Mouse (Mus musculus): ENCODE measurements at regions not wholly inside any gene's neighbourhood (a gene's known extent, or its start where the extent isn't known, plus 50 kb on each side); places are given as distances from the start of the nearest gene placed in this dataset.
"Not testable (repeated sequence)": the region's sequence is repeated elsewhere in the genome, so short reads cannot be mapped to it uniquely, and the experiment has no call there.

GRCm38 (mm10) chr6:50822236-50823151, 168.3 kb upstream of the Npvf start:
- no peak for DNase-seq (ENCODE audit: low spot score)

DNA sequence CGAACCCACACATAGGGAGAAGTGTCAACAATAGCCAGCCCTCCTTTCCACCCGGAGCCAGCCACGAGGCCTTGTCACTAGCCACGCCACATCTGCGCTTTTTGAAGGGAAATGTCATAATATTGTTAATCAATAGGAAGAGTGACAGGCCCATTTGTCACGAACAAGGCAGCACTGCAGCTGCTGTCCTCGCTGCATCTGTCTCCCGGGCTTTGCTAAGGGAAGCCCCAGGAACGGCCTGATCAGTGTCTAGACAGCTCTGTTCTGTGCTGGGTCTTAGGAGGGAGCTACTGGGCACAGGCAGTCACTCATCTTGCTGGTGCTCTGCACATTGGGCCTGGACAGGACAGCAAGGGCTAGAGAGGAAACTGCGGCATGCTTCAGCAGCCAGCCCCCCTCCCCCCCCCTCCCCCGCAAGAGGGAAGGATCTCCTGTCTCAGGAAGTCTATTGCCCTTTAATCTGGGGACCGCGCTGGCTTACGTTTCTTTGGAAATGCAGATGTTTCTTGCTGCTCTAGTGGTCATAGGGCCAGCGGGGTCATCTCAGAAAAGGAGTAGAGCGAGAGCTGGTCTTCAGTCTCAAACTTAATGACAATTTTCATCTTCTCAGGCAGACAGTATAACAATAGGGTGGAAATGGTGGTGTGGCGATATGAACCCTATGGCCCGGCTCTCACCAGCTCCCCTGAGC, 169.1 kb upstream of the Npvf start:
- DNase-seq (ENCODE audit: low spot score) = no peak

DNA sequence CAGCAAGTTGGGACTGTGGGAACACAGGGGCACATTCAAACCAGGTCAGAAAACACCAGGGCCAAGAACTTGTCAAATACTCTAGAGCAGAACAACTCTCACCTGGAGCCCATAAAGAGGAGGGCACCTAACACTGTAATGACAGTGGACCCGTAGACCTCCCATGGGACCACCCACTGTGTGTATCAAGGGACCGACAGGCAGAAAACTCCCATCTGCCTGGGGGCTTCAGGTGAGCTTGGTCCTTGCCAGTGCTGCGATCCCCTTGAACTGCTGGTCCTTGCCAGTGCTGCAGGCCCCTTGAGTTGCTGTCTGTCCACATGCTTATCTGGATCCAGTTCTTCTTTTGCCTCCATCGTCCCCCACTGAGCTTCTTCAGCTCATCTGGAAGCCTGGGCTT, 170.2 kb upstream of the Npvf start:
- DNase-seq (ENCODE audit: low spot score) = no peak

- no peak for DNase-seq (ENCODE audit: low spot score)
Observed at GRCm38 (mm10) chr6:50831725-50832124, 177.5 kb upstream of the Npvf start.

DNA sequence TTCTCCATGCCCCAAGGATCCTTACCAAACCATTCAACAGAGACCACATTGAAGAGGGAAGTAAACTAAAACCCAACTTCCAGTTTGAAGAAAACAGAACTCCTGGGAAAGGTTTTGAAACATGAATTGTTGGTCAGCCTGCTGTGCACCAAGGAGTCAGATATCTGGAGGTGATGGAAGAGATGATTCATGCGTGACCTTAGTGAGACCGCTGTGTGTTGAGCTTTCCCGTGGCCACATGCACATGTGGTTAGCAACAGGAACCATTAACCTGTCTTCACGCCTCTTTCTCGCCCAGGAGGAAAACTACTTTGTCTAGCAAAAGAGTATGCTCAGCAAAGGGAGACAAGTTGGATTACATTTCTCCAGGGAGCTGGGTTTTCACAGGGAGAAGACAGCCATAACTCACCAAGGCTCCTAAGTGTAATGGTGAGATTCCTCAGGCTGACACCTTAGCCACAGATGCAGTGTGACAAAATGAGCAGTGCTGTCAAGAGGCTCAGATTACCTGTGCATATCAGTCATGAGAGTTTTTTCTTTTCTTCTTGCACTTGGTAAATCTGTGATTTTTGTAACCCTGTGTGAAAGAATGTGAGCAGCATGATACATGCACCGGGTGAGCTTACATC, 181.9 kb upstream of the Npvf start:
- DNase-seq (ENCODE audit: low spot score) = no peak

DNA sequence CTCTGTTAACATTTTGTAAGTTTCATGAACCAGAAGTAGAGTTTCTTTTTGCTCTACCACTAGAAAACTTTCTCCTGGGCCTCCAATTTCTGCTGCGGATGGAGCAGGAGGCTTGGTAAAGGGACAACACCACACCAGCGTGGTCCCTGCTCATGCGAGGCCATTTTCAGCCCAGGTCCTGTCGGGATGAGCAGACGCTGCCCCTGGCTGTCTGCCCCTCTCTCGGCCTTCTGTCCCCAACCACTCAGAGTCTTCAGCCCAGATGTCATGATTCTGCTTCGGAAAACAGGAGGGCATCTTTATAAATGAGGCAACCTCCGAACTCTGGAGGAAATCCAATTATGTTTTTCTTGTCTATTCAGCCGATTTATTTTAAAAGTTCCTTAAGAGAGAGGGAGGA, 186.6 kb upstream of the Npvf start:
- no peak for DNase-seq (ENCODE audit: low spot score)

DNA sequence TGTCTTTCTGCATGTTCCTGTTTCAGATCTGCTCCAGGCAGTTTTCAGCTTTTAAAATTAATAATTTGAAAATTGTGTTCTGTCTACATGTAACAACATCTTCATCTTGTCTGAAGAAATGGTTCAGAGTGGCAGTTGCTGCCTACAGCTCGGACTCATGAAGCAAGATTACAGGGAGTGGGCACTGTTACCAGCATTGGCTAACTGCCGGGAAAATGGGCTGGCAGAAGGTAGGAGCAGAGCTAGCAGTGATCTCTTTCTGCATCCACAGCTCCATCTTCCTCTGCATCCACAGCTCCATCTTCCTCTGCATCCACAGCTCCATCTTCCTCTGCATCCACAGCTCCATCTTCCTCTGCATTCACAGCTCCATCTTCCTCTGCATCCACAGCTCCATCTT, 191.0 kb upstream of the Npvf start:
- DNase-seq (ENCODE audit: low spot score) = not testable (repeated sequence)

DNA sequence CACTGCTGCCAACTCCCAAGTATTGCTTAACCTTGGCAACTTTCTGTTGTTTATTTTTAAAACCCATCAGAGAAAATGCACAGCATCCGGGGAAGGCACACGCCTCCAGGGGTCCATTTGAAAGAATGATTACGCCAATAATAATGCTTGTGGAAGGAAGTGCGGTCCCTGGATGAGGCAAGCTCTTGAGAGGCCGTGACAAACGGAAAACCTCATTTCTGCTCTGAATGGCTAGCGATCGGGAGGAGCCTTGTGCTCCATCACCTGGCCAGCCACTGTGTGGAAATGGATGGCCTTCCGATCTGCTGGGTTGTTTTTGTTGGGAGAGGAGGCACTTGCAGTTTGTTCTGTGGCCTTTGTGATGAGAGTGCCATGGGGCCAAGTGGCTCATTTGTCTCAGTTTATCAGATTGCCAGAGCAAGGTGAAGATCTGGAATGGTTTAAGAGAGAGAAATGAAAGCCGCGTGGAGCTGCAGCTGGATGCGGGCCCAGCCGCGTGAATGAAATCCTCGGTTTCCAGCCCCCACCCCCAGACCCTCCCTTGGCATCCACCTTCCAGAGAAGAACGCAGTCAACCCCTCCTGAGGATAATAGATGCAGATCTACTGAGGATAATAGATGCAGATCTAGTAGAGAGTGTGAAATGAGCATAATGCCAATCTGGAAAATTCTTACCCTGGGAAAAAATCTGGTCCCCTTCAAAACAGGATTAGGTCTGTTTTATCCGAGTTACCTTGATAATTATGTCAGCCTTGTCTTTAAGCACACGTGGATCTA, 192.7 kb upstream of the Npvf start:
- no peak for DNase-seq (ENCODE audit: low spot score)

DNA sequence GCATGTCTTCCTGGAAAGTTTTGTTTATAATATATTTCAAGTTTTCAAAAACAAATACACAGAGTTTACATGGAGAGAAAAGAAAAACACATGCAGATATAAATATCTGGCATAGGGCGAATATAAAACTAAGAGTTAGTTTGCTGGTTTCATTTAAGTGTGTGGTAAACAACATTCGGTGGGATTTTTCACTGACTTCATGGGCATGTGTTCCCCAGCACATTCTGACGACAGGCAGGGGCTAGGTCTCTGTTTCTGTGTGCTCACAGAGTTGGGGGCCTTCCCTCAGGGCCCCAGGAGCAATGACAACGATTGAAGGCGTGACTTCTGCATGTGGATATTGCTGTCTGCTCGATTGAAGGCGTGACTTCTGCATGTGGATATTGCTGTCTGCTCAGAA, 193.3 kb upstream of the Npvf start:
- no peak for DNase-seq (ENCODE audit: low spot score)

DNA sequence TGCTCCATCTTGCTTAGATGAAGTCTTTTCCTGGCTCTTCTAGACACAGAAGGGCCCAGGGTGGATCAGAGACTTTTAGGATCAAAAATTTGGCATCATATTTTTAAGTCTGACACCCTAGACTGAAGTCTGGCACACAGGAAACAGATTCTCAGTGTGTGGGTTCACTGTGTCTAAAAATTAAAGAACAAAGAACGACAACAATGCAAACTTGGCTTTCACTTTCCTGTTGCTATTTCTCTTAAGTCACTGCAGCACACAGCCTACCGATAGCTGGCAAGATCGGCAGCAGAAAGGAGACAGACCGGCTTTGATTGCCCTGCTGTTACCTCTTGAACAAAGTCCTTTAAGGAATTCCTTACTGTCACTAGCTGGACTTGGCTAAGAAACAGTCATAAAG, 204.9 kb upstream of the Npvf start:
- no peak for DNase-seq (ENCODE audit: low spot score)

- no peak for DNase-seq (ENCODE audit: low spot score)
Observed at GRCm38 (mm10) chr6:50877991-50878390, 223.8 kb upstream of the Npvf start.

DNA sequence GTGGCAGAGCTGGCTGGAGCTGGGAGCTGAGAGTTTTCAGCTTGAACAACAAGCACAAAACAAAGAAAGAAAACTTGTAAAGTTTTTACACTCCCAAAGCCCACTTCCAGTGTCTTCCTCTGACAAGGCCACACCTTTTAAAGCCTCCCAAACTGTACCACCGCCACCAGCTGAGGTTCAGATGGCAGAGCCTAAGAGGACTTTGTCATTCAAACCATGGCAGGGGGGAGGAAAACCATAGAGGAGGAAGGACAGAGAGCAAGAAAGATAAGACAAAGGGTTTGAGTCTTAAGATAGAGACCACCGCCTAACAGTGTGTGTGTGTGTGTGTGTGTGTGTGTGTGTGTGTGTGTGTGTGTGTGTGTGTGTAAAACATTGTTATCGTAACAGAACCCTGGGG, 228.1 kb upstream of the Npvf start:
- no peak for DNase-seq (ENCODE audit: low spot score)

- DNase-seq (ENCODE audit: low spot score) = no peak
Observed at GRCm38 (mm10) chr6:50882759-50883158, 228.5 kb upstream of the Npvf start.

GRCm38 (mm10) chr6:50885031-50885430, 230.8 kb upstream of the Npvf start:
- no peak for DNase-seq (ENCODE audit: low spot score)

DNA sequence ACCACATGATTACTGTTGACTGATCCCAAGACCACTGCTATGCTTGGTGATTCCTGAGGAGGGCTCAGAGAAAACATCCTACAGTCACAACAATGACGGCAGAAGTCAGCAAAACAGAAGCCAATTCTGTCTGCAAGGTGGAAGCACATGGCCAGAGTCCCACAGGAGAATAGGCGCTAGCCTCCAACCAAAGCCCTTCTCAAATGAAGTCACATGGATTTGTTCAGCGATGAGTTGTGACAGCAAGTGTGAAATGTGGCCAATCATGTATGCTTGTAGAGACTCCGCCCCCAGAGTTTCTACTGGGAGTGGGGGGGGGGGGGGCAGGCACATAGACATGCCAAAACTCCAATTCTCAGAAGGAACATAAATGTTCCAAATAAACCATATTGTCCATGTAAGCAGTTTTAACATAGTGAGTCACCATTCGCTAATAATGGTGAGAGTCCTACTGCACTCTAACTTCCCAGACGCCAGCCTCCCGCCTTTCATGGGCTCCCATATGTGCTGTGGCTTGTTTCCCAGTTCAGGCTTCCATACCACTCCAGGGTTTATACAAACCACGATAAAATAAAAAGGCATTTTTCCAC, 231.6 kb upstream of the Npvf start:
- no peak for DNase-seq (ENCODE audit: low spot score)

DNA sequence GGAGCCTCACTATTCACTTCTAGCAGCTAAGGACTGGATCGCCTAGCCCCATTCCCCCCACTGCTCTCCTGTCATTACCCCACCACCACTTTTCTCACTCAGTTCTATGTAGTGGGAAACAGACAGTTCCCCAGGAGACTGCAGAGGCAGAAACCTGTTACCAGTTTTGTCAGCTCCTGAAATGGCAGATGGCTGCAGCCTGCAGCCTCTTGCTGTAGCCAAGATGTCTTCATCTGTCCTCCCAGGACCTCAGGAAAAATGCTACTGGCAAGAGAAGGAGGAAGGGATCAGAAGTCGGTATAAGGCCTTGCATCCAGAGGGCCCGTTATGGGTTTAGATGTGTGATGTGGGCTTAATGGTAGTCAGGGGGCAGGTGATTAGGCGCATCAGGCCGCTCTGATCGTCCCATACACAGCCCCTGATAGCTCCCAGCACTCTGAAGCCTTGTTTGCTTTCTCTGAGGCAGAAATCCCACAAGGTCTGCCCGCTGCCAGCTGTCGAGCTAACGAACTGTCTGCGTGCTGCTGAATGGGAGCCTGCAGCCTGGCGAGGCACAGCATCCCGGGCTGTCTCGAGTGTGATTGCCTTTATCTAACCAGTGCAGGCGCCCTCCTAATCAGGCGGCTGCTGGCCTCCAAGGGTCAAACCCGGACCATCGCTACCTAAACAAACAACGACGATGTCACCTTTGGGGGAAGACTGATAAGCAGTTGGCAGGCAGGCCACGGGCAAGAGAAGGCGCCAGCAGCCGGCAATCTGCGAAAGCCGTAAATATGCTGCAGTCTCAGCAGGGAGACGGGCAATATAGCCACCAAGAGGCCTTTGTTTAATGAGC, 236.3 kb upstream of the Npvf start:
- DNase-seq (ENCODE audit: low spot score) = no peak

- DNase-seq (ENCODE audit: low spot score) = no peak
Observed at GRCm38 (mm10) chr6:50891205-50891526, 236.9 kb upstream of the Npvf start.

DNA sequence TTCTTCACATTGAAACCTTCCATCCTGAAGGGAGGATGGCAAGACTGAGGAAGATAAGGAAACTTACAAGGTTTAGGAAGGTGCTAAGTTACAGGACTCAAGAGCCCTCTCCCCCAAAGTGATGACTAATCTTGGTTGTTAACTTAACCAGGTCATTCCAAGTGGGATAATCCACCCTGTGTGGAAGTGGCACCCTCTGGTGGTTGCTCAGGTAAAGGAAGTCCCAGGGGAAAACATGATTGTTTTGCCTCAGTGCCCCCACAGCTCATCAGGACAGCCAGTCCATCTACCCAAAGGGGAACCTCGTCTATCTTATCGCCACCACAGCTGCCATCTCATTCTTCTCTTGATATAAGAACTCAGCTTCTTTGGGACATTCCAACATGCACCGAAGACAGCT, 244.6 kb upstream of the Npvf start:
- DNase-seq (ENCODE audit: low spot score) = no peak

DNA sequence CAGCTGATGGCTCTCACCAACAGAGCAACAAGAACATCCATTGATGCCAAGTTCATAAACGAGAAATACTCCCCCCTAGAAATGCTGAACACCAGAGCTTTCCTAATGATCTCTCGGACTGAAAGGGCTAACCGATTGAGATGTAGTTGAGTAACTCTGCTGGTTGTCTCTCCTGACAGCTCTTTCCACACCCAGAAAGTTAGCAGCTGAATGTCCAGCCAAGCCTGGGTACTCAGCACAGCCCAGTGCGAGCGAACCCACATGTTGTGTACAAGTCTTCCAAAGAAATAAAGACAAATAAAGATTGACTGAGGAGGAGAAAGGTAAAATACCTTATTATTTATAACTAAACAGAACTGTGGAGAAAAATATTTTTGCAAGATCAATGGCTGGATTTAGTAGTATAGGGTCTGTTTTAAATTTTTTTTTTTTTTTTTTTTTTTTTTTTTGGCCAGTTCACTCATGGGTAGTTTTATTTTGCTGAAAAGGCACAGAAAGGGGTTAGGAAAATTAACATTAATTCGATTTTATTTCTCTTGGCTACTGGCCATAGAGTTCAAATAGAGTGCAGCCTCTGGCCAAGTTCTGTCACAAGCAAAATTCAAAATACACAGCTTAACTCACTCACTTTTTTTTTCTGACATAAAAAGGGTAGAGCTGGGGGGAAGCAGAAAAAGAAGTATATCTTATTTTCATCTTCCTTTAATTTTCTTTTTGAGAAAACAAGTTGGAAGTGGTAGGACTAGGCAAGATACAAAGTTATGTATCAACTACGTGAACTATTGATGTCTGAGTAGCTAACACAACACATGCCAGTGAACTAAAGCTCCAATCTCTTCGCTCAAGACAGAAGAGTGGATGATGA, 261.2 kb upstream of the Npvf start:
- no peak for DNase-seq (ENCODE audit: low spot score)

DNA sequence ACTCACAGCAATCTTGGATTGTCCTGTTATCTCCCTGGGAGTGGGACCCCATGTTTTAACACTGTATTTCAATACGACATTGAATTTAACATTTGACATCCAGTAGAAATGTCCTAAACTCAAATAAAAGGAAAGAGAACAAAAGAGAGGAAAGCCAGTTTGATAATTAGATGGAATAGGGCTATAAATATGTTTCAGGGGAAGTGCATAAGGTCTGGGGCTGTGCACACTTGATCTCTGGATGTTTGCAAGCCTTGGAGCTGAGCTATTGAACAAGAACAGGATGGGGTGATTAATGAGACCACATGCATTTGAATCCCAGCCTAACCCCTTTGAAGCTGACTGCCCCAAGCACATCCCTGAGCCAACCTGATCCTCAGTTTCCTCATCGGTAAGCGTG, 264.0 kb upstream of the Npvf start:
- no peak for DNase-seq (ENCODE audit: low spot score)
